Mouse (Mus musculus) forebrain, embryonic 10.5 days (tissue): ENCODE data around the gene Ghrhr. TPM values are rescaled to one million over a fixed set of nuclear protein-coding genes. Genes with fewer than 3 reads are reported as not detected.

Source experiments
- DNase-seq: peaks from one replicate; pipeline ENCODE4 v3.0.0-alpha.2; 2017; ENCODE audit warnings: low spot score; ENCODE audit errors: extremely low spot score
- H3K27ac ChIP-seq: fragments of 300-500 bp; sonication (generic); 2 replicates; pipeline ENCODE4 v1.5.1; 2016; ENCODE audit warnings: mild to moderate bottlenecking
- H3K27me3 ChIP-seq: fragments of 300-500 bp; sonication (generic); 2 replicates; pipeline ENCODE4 v1.6.1; 2016; ENCODE audit warnings: mild to moderate bottlenecking; ENCODE audit not compliant: poor library complexity, severe bottlenecking
- H3K36me3 ChIP-seq: fragments of 300-500 bp; sonication (generic); replicated peaks from 2 replicates; pipeline ENCODE4 v1.6.1; 2016; ENCODE audit warnings: mild to moderate bottlenecking, moderate library complexity
- H3K4me1 ChIP-seq: fragments of 300-500 bp; sonication (generic); 2 replicates; pipeline ENCODE4 v1.6.1; 2016
- H3K4me3 ChIP-seq: fragments of 300-500 bp; sonication (generic); 2 replicates; pipeline ENCODE4 v1.5.1; 2016; ENCODE audit warnings: mild to moderate bottlenecking, moderate library complexity
- H3K9me3 ChIP-seq: fragments of 300-500 bp; sonication (generic); 2 replicates; pipeline ENCODE4 v1.6.1; 2016; ENCODE audit warnings: mild to moderate bottlenecking, moderate library complexity
- WGBS: fragments of 180-500 bp; shearing (Covaris S2); methylation state at CpG from one replicate; pipeline ENCODE4 v1.1.7; 2016; 5-methylcytosine and 5-hydroxymethylcytosine counted together
- polyA plus RNA-seq: library from polyadenylated mRNA; unstranded; fragments of >200 nt; fragmentation: Nextera tagmentation; extraction: Ambion mirVana; gene quantifications from 2 replicates; pipeline ENCODE4 v1.2.1, GENCODE M21; 2016

Gene Ghrhr
- polyA plus RNA-seq, 1 experiment from 2014 or later = not detected

DNA sequence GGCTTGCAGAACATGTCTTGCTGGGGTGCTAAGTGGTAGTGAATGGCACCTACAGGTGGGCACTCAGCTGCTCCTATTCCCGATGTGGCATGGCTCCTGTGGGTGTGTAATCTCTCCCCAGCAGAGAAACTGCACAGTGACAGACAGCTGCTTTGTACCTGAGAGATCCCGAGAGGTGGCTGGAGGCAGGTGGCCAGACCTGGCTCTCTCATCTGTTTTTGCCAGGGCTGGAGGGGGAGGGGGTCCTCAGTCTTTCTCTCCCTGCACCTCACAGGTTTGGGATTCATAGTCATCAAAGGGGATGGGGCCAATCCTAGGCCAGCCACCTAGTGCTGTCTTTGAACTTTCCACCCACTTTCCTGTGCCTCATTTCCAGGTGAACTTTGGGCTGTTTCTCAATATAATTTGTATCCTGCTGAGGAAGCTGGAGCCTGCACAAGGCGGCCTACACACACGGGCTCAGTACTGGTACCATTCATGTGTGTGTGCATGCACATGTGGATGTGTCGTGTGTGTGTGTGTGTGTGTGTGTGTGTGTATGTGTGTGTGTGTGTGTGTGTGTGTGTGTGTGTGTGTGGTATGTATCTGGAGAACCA, 8.4 kb downstream of the Ghrhr start:
- no peak for DNase-seq
- 70% methylated on average over 5 of the region's 5 CpGs for WGBS
- H3K4me1 ChIP-seq = peaks cover 20% of the 10 kb centered on the region

DNA sequence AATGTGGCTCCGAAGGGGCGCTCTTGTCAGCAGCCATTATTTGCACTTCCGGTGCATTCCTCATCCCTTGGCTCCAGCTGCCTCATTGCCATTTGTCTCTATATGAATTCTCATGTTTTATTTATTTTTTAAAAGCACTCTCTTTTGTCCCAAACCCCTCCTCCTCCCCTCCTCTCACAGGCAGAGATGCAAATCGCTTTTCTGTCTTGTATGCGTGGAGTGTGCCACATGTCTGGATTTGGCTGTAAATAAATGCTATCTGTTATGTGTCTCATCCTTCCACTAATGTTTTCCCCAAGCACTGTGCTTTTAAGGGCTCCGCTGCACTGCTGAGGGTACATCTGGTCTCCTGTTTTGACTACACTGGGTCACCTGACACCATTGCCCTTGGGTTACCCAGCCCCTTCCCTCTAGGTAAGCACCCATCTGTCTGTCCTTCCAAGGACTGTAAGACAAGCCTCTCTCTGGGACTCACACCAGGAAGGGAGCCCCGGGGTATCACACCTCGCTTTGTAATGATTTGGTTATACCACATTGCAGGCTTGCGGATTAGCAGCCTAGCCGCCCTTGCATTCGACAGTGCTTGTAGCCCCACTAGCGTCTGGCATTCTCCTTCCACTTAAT, 12.6 kb downstream of the Ghrhr start:
- no peak overlapping the region for H3K4me3 ChIP-seq
- H3K36me3 ChIP-seq = no peaks in the 10 kb centered on the region
- WGBS = 63% methylated on average over 12 of the region's 12 CpGs
- peaks cover 19% of the 10 kb centered on the region for H3K4me1 ChIP-seq
- DNase-seq = no peak
- H3K9me3 ChIP-seq = no peaks in the 10 kb centered on the region
- H3K27ac ChIP-seq = 0 out of 2 replicates have a peak overlapping the region, but pooled peaks have one; percentile 20
- peaks cover 4% of the 10 kb centered on the region; the same call in 1 of the 2 replicates for H3K27me3 ChIP-seq

More for the DNA sequence above, 8.4 kb downstream of the Ghrhr start:
- Histone ChIP-seq H3K27me3 (peaks cover 14% of the 10 kb centered on the region; the same call in 1 of the 2 replicates), H3K9me3 (no peaks in the 10 kb centered on the region), H3K27ac (no peak overlapping the region), H3K36me3 (no peaks in the 10 kb centered on the region), H3K4me3 (no peak overlapping the region)

DNA sequence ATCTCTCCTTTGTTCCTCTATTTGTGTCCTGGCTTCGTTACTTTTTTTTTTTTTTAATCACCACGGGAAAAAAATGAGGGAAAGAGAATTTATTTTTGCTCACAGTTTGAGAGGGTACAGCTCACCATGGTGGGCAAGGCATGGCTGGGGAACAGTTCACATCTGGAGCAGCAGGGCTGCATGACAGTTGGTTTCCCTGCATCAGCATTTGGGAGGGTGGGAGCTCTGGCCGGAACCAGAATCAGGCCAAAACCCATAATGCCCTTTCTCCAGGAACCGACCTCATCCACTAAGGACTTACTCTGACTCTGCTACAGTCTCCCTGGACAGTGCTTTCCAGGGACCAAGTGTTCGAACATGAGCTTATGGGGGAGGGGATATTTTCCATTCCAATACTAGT, 13.2 kb downstream of the Ghrhr start:
- peaks cover 19% of the 10 kb centered on the region for H3K4me1 ChIP-seq
- no peak overlapping the region for H3K4me3 ChIP-seq
- 75% methylated on average over 5 of the region's 5 CpGs for WGBS
- no peaks in the 10 kb centered on the region for H3K36me3 ChIP-seq
- H3K27ac ChIP-seq = 0 out of 2 replicates have a peak overlapping the region, but pooled peaks have one; percentile 20
- no peak for DNase-seq
- peaks cover 4% of the 10 kb centered on the region; the same call in 1 of the 2 replicates for H3K27me3 ChIP-seq
- no peaks in the 10 kb centered on the region for H3K9me3 ChIP-seq

DNA sequence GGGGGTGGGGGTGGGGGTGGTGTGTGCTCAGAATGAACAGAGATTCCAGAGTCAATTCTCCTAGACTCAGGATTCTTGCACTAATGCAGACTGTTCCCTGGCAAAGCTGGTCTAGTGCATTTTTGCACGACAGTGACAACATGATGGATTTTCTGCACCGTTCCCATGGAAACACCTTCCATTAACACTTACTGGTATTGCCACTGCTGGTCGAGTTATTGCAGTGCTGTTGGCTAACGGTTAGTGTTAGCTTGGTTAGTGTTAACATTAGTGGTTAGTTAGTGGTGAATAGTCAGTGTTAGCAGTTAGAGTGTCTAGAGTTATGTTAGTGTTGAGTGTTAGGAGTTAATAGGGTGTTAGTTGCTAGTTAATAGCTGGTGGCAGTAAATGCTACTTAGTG, 15.7 kb downstream of the Ghrhr start:
- H3K27me3 ChIP-seq = peaks cover 10% of the 10 kb centered on the region; the same call in 1 of the 2 replicates
- H3K9me3 ChIP-seq = no peaks in the 10 kb centered on the region
- no peak overlapping the region for H3K4me3 ChIP-seq
- H3K36me3 ChIP-seq = no peaks in the 10 kb centered on the region
- H3K27ac ChIP-seq = no peak overlapping the region
- peaks cover 32% of the 10 kb centered on the region for H3K4me1 ChIP-seq
- 80% methylated on average over 4 of the region's 4 CpGs for WGBS
- DNase-seq = no peak

DNA sequence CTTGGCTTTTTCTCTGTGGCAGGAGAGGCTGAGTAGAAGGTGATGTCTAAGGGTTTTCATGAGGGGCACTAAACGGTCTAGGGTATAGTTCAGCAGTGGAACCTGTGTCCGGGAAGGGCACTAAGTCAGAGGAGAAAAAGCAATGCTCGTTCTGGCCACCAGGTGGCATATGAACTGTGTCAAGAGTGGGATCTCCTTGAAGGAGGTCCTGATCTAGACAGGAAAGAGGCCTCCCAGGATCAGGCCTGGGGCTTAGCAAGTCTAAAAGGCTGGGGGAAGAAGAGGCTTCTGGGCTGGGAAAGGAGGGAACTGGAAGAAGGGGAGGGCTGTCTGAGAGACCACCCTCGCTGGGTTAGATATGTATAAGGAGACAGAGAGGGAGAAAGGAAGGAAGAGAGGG, 16.4 kb downstream of the Ghrhr start:
- H3K9me3 ChIP-seq = no peaks in the 10 kb centered on the region
- H3K27me3 ChIP-seq = peaks cover 14% of the 10 kb centered on the region; the same call in 1 of the 2 replicates
- H3K4me3 ChIP-seq = no peak overlapping the region
- no peaks in the 10 kb centered on the region for H3K36me3 ChIP-seq
- H3K27ac ChIP-seq = no peak overlapping the region
- WGBS = 24% methylated on average over 4 of the region's 4 CpGs
- H3K4me1 ChIP-seq = peaks cover 34% of the 10 kb centered on the region
- peak; percentile 78 for DNase-seq

DNA sequence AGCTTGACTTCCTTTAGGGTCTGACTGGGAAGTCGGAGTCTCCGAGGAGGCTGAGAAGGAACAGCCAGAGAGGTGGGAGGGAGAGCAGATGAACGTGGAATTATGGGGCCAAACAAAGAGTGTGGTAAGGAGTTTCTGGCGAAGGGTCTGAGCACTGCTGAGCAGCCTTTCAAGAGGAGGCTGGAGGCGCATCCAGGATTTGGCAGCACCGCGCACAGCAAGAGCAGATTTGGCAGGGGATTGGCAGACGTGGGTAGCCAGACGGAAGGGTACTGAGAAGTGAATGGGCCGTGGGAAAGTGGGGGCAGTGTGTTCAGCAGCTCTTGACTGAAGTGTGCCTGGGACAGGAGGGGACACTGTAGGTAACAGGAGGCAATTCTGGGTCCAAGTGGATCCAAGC, 18.8 kb downstream of the Ghrhr start:
- 73% methylated on average over 10 of the region's 10 CpGs for WGBS
- Histone ChIP-seq H3K27ac (no peak overlapping the region), H3K4me1 (peaks cover 25% of the 10 kb centered on the region)

DNA sequence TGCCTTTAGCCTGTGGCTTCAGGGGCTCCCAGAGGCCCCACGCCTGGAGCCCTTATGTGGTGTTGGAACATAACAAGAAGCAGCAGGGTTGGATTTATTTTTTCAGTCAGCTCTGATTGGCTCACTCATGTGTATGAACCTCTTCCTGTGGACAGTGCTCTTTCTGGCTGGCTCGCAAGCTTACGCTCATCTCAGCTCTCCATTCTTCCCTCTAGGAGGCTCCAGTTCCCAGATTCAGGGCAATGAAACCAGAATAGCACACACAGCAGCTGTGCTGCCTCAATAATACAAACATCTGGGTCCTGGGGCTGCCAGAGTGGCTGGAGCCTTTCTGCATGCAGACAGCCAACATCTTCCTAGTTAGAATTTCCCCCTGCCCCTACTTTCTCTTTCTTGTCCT, 20.1 kb downstream of the Ghrhr start:
- WGBS = 62% methylated on average over 3 of the region's 3 CpGs
- Histone ChIP-seq H3K27me3 (peaks cover 17% of the 10 kb centered on the region; the same call in 1 of the 2 replicates), H3K36me3 (no peaks in the 10 kb centered on the region), H3K4me1 (peaks cover 25% of the 10 kb centered on the region), H3K9me3 (no peaks in the 10 kb centered on the region), H3K4me3 (no peak overlapping the region), H3K27ac (0 out of 2 replicates have a peak overlapping the region, but pooled peaks have one; percentile 20)
- DNase-seq = no peak

More for the DNA sequence above, 18.8 kb downstream of the Ghrhr start:
- H3K9me3 ChIP-seq = no peaks in the 10 kb centered on the region
- DNase-seq = no peak
- no peaks in the 10 kb centered on the region for H3K36me3 ChIP-seq
- peaks cover 17% of the 10 kb centered on the region; the same call in 1 of the 2 replicates for H3K27me3 ChIP-seq
- H3K4me3 ChIP-seq = no peak overlapping the region

DNA sequence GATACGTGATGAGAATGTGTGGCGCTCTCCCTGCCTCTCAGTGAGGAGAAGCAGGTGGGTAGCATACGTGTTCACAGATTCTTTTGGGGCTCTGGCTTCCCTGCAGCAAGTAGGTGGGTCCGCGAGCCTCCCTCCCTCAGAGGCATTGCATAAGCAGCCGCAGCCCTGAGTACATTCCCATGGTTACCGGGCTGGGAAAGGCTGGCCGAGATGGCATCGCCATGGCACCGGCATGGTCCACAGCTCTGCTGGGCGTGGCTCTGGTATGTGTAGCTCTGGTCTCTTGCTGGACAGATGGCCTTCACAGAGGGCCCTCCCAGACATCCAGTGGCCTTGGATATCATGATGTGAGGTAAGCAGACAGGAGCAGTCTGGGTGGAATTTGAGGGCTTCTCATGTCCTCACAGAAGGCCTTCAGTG, 20.5 kb downstream of the Ghrhr start:
- H3K4me3 ChIP-seq = no peak overlapping the region
- H3K27ac ChIP-seq = 0 out of 2 replicates have a peak overlapping the region, but pooled peaks have one; percentile 12
- DNase-seq = no peak
- peaks cover 17% of the 10 kb centered on the region; the same call in 1 of the 2 replicates for H3K27me3 ChIP-seq
- peaks cover 23% of the 10 kb centered on the region for H3K4me1 ChIP-seq
- no peaks in the 10 kb centered on the region for H3K9me3 ChIP-seq
- no peaks in the 10 kb centered on the region for H3K36me3 ChIP-seq
- 84% methylated on average over 11 of the region's 11 CpGs for WGBS

DNA sequence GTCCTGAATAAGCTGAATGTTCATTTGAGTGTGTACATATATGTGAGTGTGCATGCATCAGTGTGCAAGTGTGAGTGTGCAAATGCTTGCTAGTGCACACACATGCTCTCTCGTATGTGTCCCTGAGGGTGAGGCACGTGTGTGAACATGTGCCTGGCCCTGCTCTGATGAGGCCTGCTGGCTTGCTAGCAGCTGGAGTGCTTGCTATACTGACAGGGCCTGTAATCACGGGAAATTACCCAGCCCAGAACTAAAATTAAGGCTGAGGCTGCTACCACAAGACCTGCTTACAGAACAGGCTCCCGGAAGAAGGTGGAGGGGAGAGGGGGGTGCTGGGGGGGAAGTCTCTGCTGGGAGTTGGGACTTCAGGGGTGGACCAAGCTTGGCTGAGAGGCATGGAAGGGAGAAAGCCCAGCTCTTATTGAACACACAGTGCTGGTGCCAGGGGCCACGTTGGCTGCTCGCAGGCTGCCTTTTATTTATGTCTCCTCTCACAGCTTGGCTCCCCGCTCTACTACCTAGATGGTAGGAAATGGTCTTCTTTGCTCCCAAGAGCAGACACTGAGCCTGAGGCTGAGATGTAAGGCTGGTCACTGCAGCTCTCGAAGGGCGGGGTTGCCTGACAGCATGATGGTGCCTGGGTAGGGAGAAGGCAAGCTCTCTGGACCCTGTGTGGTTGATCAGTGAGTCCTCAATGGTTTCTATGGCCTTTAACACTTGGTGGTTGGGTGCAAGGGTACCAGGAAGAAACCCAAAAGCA, 23.0 kb downstream of the Ghrhr start:
- no peaks in the 10 kb centered on the region for H3K36me3 ChIP-seq
- no peak overlapping the region for H3K4me3 ChIP-seq
- no peak for DNase-seq
- no peak overlapping the region for H3K27ac ChIP-seq
- H3K27me3 ChIP-seq = peaks cover 13% of the 10 kb centered on the region; the same call in 1 of the 2 replicates
- WGBS = 83% methylated on average over 9 of the region's 9 CpGs
- no peaks in the 10 kb centered on the region for H3K9me3 ChIP-seq
- H3K4me1 ChIP-seq = peaks cover 14% of the 10 kb centered on the region

DNA sequence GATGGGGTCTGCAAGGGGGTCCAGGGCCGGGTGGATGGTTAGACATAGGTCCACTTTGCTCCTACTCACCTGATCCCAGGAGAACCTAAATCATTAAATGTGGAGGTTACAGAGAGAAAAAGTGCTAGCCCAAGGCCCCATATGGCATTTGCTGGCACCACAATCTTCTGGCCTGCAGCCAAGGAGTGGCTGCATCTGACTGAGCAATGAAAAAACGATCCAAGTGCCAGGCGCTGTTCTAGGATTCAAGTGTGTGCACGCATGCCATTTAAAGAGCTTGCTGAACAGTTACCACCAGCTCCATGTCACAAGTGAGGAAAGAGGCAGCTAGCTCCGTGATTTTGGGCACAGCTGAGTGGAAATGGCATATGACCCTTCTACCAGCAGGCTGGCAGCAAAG, 23.8 kb downstream of the Ghrhr start:
- no peak for DNase-seq
- H3K9me3 ChIP-seq = no peaks in the 10 kb centered on the region
- H3K27ac ChIP-seq = no peak overlapping the region
- H3K4me1 ChIP-seq = peaks cover 14% of the 10 kb centered on the region
- no peaks in the 10 kb centered on the region for H3K36me3 ChIP-seq
- 90% methylated on average over 5 of the region's 5 CpGs for WGBS
- peaks cover 12% of the 10 kb centered on the region; the same call in 1 of the 2 replicates for H3K27me3 ChIP-seq
- no peak overlapping the region for H3K4me3 ChIP-seq

DNA sequence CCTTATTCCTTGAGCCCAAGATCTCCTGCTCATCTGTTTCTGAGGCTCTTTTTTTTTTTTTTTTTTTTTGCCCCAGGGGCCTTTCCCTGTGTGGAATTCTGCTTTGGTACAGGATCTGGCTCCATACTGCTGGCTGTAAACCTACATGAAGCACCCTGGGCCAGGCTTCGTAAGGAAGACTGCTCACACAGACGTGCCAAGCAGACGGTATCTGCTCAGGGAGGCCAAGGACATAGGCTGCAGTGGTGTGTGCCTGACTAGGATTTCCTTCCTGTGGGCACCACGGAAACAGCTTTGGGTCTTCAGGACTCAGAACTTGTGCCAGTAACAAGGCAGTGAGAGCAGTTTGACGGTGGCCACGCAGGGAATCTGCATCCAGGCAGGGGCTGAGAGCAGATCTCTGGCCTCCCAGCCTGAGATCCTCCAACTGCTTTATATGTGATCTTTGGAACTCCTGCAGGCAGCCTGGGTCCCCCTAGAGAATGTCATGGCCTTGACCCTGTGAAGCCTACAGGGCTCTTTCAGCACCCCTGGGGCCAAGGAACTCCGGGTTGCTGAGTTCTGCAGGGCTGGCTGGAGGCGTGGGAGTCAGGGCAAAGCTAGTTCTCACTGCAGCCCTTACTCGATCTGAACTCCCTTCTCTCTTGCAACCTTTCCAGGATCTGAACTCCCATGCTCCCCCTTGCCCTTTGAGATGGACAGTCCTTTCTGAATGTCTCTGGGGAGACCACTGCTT, 26.1 kb downstream of the Ghrhr start:
- DNase-seq = no peak
- Histone ChIP-seq H3K4me3 (no peak overlapping the region), H3K27me3 (0 out of 2 replicates have a peak, but pooled peaks cover 4% of the 10 kb centered on the region), H3K9me3 (no peaks in the 10 kb centered on the region), H3K27ac (no peak overlapping the region), H3K4me1 (no peaks in the 10 kb centered on the region), H3K36me3 (no peaks in the 10 kb centered on the region)
- WGBS = 84% methylated on average over 9 of the region's 9 CpGs
